Mouse (Mus musculus) bone marrow macrophage, adult 2 months (primary cell): Measurements from ENCODE around the gene Arhgap29. TPM values are rescaled to one million over a fixed set of nuclear protein-coding genes. Genes with fewer than 3 reads are reported as not detected.

ENCODE experiments used
- H3K27ac ChIP-seq: 2 replicates; pipeline ENCODE4 v1.5.1; 2012; ENCODE audit warnings: low read depth, low read length; ENCODE audit not compliant: insufficient read depth
- H3K4me1 ChIP-seq: 2 replicates; pipeline ENCODE4 v1.6.1; 2012; ENCODE audit warnings: low read length; ENCODE audit not compliant: control insufficient read depth, insufficient read depth
- H3K4me3 ChIP-seq: 2 replicates; pipeline ENCODE4 v1.5.1; 2012; ENCODE audit warnings: mild to moderate bottlenecking, low read length, moderate library complexity; ENCODE audit not compliant: insufficient read depth
- CTCF ChIP-seq: IDR thresholded peaks from 2 replicates; pipeline ENCODE4 v1.5.1; 2012; ENCODE audit warnings: low read depth, mild to moderate bottlenecking, low read length, moderate library complexity
- POLR2A ChIP-seq: IDR thresholded peaks from 2 replicates; pipeline ENCODE4 v1.6.1; 2012; ENCODE audit warnings: mild to moderate bottlenecking, low read depth, low read length, borderline replicate concordance
- polyA plus RNA-seq: library from polyadenylated mRNA; stranded (reverse); fragments of >200 nt; gene quantifications from 2 replicates; pipeline ENCODE4 v1.2.4, GENCODE M21; 2012; ENCODE audit not compliant: missing spikeins, insufficient read depth, insufficient read length

The Arhgap29 gene
- polyA plus RNA-seq, 1 experiment, result 0.60 TPM

DNA sequence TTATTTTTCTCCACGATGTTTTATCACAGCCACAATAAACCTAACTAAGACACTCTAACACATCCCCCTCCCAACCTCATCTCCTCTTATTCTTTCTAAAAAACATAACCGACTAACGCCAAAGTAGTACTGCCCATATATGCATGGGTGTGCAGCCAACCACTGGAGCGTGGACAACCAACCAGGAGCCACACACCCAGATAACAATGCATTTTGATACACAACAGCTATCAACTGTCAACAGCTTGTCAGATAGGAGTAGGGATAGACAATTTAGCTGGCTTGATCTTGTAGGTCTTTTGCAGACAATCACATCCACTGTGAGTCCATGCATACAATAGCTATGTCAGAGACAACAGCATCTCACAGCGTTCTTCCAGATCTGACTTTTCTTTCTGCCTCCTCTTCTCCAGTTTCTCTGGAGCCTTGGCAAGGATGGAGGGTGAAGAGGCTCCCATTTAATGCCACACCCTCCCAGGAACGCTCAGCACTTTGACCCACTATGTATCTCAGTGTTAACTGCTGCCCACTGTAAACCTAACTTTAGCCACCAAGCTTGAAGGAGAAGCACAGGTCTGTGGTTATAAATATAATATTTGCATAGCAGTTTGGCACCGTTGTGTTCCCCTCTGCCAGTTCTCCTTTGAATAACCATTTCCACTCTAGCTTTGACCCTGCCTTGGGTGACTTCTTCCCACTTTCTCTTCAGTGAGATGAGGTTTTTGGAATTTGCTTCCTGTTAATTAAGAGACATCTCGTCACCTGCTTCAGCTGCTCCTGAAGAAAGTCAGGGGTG, 12.0 kb upstream of the Arhgap29 start:
- H3K27ac ChIP-seq, result no peak overlapping the region
- no peak overlapping the region for H3K4me3 ChIP-seq
- no peak for TF ChIP-seq CTCF
- no peaks in the 10 kb centered on the region for H3K4me1 ChIP-seq

DNA sequence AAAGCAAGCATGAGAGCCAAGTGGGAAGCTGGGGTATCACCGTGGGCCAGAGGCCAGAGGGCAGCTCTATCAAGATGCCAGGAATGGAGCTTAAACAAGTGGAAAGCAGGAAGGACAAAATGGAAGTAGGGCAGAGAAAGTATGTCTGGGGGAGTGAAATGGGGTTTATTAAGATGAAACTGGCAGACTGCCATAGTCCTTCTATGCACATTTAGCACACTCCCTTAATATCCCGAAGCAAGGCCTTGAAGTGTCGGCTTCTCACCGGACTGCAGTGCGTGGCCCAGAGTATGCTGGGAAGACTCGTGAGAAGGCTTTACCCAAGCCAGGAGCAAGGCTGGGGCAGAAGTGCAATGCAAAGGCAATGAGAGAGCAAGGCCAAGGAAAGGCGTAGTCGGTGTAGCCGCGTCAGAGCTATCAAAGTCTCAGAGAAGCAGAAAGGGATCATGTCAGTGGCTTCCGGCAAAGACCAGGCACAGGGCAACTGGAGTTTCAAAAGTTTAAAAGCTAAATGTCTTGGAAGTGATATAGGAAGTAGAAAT, 11.1 kb upstream of the Arhgap29 start:
- Histone ChIP-seq H3K27ac (no peak overlapping the region), H3K4me1 (no peaks in the 10 kb centered on the region), H3K4me3 (no peak overlapping the region)
- TF ChIP-seq CTCF (no peak), POLR2A (no peak)

- TF ChIP-seq POLR2A (no peak), CTCF (no peak)
- Histone ChIP-seq H3K27ac (no peak overlapping the region), H3K4me3 (no peak overlapping the region), H3K4me1 (no peaks in the 10 kb centered on the region)
Measured at GRCm38 (mm10) chr3:121945957-121946356, 6.4 kb upstream of the Arhgap29 start.

GRCm38 (mm10) chr3:121946765-121947164, 5.6 kb upstream of the Arhgap29 start:
- Histone ChIP-seq H3K27ac (no peak overlapping the region), H3K4me3 (no peak overlapping the region), H3K4me1 (no peaks in the 10 kb centered on the region)
- TF ChIP-seq CTCF (no peak), POLR2A (no peak)

- TF ChIP-seq POLR2A, result no peak
- no peak for TF ChIP-seq CTCF
- Histone ChIP-seq H3K4me3 (no peak overlapping the region), H3K4me1 (0 out of 2 replicates have a peak, but pooled peaks cover 2% of the 10 kb centered on the region), H3K27ac (no peak overlapping the region)
Measured at GRCm38 (mm10) chr3:121950139-121950538, 2.2 kb upstream of the Arhgap29 start.

GRCm38 (mm10) chr3:121951116-121951515, 1.2 kb upstream of the Arhgap29 start:
- Histone ChIP-seq H3K27ac (no peak overlapping the region), H3K4me1 (0 out of 2 replicates have a peak, but pooled peaks cover 2% of the 10 kb centered on the region), H3K4me3 (no peak overlapping the region)
- no peak for TF ChIP-seq CTCF
- no peak for TF ChIP-seq POLR2A

DNA sequence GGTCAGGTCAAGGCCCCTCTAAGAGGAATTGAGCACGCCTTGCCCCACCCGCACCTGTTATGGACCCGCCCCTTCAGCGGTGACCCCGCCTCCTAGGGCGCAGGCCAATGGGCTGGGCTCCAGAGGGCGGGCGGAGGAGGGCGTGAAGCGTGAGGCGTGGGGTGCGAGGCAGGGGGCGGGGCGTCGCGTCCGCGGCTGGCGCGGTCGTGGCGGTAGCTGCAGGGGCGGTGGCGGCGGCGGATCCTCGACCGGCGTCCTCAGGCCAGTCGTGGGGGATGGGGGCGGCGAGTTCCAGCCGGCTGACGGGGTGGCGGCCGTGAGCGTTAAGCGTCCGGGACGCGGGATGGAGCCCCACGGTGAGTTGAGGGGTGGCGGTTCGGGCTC, 700 bp downstream of the Arhgap29 start:
- no peak for TF ChIP-seq CTCF
- no peak for TF ChIP-seq POLR2A
- Histone ChIP-seq H3K27ac (no peak overlapping the region), H3K4me3 (peak overlapping the region; percentile 54), H3K4me1 (0 out of 2 replicates have a peak, but pooled peaks cover 2% of the 10 kb centered on the region)

DNA sequence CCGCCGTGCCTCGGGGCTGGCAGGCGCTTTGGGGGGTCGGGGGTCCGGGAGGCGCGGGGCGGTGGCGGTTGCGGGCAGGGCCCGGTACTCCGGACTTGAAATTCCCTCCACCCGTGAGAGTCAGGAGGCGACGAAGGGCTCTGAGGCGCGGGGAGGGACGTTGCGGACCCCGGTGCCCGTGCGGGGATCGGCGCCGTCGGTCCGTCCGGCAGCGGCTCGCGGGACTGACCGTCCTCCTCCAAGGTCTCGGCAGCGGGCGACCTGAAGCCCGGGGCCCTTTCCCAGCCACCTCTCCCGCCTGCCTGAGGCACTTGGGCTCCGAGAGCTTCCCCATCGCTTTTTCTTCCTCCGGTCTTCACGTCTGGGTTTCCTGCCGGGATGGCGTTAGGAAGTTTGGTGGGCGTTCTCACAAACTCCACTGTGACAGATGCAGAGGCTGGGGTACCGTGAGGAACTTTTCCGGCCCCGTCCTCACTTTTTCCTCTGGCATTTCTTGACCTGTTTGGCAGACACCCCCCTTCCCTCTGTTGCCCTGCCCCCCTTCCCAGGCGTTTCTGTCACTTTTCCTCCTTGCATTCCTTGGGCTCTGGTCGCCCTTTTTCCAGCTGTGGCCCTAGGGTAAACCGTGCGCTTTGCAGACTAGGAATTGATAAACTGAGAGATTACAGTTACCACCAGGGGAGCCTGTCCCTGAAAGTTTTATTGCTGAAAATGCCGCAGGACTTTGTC, 1.3 kb downstream of the Arhgap29 start:
- H3K4me1 ChIP-seq, result 0 out of 2 replicates have a peak, but pooled peaks cover 2% of the 10 kb centered on the region
- H3K27ac ChIP-seq, result no peak overlapping the region
- TF ChIP-seq POLR2A (no peak), CTCF (no peak)
- peak overlapping the region; percentile 54 for H3K4me3 ChIP-seq

DNA sequence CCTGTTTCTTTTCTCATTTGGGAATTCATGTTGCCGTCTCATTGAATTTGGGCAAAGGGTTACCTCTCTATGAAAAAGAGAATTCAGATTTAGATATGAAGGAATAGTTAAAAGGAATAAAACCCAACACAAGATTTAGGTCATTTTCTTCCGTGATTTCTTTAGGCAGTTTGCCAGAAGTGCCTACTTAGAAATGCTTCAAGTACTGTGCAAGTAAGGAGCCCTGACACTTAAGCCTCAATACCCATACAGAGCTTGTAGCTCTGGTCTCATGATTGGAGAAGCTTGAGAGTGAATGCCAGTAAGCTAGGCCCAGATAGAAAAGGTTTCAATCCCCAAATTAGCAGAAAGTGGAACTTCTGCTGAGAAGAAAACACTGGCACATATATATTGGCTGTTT, 2.1 kb downstream of the Arhgap29 start:
- 0 out of 2 replicates have a peak, but pooled peaks cover 2% of the 10 kb centered on the region for H3K4me1 ChIP-seq
- no peak for TF ChIP-seq CTCF
- TF ChIP-seq POLR2A, result no peak
- no peak overlapping the region for H3K4me3 ChIP-seq
- no peak overlapping the region for H3K27ac ChIP-seq

DNA sequence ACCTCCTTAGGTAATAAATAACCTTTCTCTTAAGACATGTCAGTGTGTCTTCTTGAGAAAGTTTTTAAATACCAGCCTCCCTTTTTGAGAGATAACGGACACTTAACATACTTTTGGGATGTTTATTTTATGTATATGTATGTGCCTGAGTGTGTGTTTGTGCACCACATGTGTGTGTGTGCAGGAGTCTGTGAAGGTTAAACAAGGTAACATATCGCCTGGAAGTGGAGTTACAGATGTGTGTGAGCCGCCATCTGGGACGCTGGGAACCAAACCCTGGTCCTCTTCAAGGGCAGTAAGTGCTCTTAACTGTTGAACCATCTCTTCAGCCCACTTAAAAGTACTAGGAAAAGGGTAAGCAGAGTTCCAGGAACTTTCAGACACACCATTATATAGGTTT, 3.2 kb downstream of the Arhgap29 start:
- Histone ChIP-seq H3K4me3 (no peak overlapping the region), H3K27ac (no peak overlapping the region), H3K4me1 (0 out of 2 replicates have a peak, but pooled peaks cover 2% of the 10 kb centered on the region)
- no peak for TF ChIP-seq POLR2A
- no peak for TF ChIP-seq CTCF
